Mouse (Mus musculus) embryonic facial prominence, embryonic 10.5 days (tissue): ENCODE measurements around the gene Pvr. TPM values are rescaled to one million over a fixed set of nuclear protein-coding genes. Genes with fewer than 3 reads are reported as not detected.

Experiments used
- DNase-seq: peaks from one replicate; pipeline ENCODE4 v3.0.0-alpha.2; 2017; ENCODE audit warnings: low spot score
- H3K27ac ChIP-seq: fragments of 300-500 bp; sonication (generic); replicated peaks from 2 replicates; pipeline ENCODE4 v1.5.1; 2016; ENCODE audit warnings: mild to moderate bottlenecking
- H3K27me3 ChIP-seq: fragments of 300-500 bp; sonication (generic); replicated peaks from 2 replicates; pipeline ENCODE4 v1.6.1; 2016; ENCODE audit warnings: low read depth, mild to moderate bottlenecking; ENCODE audit not compliant: poor library complexity, severe bottlenecking
- H3K36me3 ChIP-seq: fragments of 300-500 bp; sonication (generic); replicated peaks from 2 replicates; pipeline ENCODE4 v1.6.1; 2016; ENCODE audit warnings: mild to moderate bottlenecking, moderate library complexity
- H3K4me1 ChIP-seq: fragments of 300-500 bp; sonication (generic); 2 replicates; pipeline ENCODE4 v1.6.1; 2016
- H3K4me3 ChIP-seq: fragments of 300-500 bp; sonication (generic); 2 replicates; pipeline ENCODE4 v1.5.1; 2016; ENCODE audit warnings: mild to moderate bottlenecking, moderate library complexity
- H3K9me3 ChIP-seq: fragments of 300-500 bp; sonication (generic); 2 replicates; pipeline ENCODE4 v1.6.1; 2016; ENCODE audit warnings: mild to moderate bottlenecking
- WGBS: fragments of 180-500 bp; shearing (Covaris S2); methylation state at CpG from one replicate; pipeline ENCODE4 v1.1.7; 2016; 5-methylcytosine and 5-hydroxymethylcytosine counted together
- polyA plus RNA-seq: library from polyadenylated mRNA; unstranded; fragments of >200 nt; fragmentation: Nextera tagmentation; extraction: Ambion mirVana; gene quantifications from 2 replicates; pipeline ENCODE4 v1.2.1, GENCODE M21; 2016

Gene Pvr
- polyA plus RNA-seq, 1 experiment from 2014 or later, result 8.2 TPM

DNA sequence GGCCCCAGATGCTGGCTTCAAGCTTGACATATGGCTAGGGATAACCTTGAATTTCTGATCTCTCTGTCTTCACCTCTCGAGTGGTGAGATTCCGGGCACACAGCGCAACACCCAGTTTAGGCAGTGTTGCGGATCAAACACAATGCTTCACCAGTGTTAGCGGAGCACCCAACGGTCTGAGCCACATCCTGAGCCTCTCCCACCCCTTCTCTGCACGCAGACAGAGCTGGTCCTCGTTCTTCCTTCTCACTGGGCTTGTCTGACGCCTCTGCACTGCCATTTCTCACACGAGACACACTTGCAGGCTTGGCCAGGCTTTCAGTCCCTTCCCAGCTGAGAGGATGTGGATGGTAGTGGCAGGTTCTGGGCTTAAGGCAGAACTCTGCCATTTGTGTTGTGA lies 61.2 kb downstream of the Pvr start:
- H3K36me3 ChIP-seq, result no peaks in the 10 kb centered on the region
- peaks cover 10% of the 10 kb centered on the region; the same call in 1 of the 2 replicates for H3K27me3 ChIP-seq
- no peak overlapping the region for H3K27ac ChIP-seq
- H3K4me3 ChIP-seq, result no peak overlapping the region
- no peak for DNase-seq
- H3K9me3 ChIP-seq, result 0 out of 2 replicates have a peak, but pooled peaks cover 5% of the 10 kb centered on the region
- H3K4me1 ChIP-seq, result no peaks in the 10 kb centered on the region
- 79% methylated on average over 10 of the region's 10 CpGs for WGBS

DNA sequence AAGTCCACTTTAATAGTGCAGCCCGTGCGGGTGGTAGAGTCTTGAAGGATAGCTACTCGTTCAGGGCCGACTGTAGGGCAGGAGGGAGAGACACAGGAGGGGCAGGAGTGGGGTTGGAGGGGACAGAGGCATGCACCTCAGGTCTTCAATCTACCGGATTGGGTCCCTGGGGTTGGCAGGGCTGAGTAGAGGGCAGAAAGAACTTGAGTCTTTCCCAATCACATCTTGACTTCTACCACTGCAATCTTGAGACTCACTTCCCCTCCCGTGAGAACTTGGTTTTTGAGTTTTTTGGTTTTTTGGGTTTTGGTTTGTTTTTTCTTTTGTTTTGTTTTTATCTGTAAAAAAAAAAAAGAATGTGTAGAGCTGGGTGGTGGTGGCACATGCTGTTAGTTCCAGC lies 64.7 kb downstream of the Pvr start:
- DNase-seq, result no peak
- H3K9me3 ChIP-seq, result 0 out of 2 replicates have a peak, but pooled peaks cover 5% of the 10 kb centered on the region
- peaks cover 26% of the 10 kb centered on the region for H3K27me3 ChIP-seq
- H3K27ac ChIP-seq, result no peak overlapping the region
- H3K4me3 ChIP-seq, result no peak overlapping the region
- WGBS, result 85% methylated on average over 6 of the region's 6 CpGs
- H3K36me3 ChIP-seq, result no peaks in the 10 kb centered on the region
- H3K4me1 ChIP-seq, result peaks cover 6% of the 10 kb centered on the region; the same call in 1 of the 2 replicates

DNA sequence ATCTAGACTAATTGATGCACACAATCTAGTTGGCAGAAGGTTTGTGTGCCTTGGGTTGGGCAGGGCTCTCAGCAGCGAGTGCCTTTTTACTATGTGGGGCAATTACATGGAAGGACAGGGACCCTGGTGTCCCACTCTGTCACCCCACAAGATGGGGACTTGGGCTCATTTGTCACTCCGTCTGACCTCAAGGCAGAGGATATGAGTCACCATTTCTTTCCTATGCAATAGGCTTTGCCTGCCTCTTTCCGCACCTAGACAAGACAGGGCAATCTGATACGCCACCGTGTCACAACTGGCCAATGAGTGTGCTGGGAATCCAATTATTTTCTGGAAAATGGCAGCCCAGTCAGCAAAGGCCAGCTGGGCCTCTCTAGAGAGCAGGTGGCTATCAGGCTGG lies 65.3 kb downstream of the Pvr start:
- Histone ChIP-seq H3K36me3 (no peaks in the 10 kb centered on the region), H3K9me3 (0 out of 2 replicates have a peak, but pooled peaks cover 5% of the 10 kb centered on the region), H3K4me1 (peaks cover 6% of the 10 kb centered on the region; the same call in 1 of the 2 replicates), H3K27me3 (peaks cover 31% of the 10 kb centered on the region), H3K27ac (no peak overlapping the region), H3K4me3 (no peak overlapping the region)
- no peak for DNase-seq
- 87% methylated on average over 5 of the region's 5 CpGs for WGBS

Other genes with a start within 250 kb of the Pvr start
- 0.29 and 0.47 TPM in 2 replicates for gene Apoc2, start 243.2 kb downstream of the Pvr start, polyA plus RNA-seq
- gene Gm44805, start 239.7 kb downstream of the Pvr start, polyA plus RNA-seq, result not detected in 2 replicates
- 0.09 TPM in 1 of 2 replicates, not detected in the other for gene Apoc4, start 239.7 kb downstream of the Pvr start, polyA plus RNA-seq
- gene Apoc1, start 228.5 kb downstream of the Pvr start, polyA plus RNA-seq, result 3.6 and 4.7 TPM in 2 replicates
- 135 and 168 TPM in 2 replicates for gene Apoe, start 222.0 kb downstream of the Pvr start, polyA plus RNA-seq
- gene Tomm40, start 205.7 kb downstream of the Pvr start, polyA plus RNA-seq, result 216 and 221 TPM in 2 replicates
- 110 TPM in 2 replicates for gene Nectin2, start 170.7 kb downstream of the Pvr start, polyA plus RNA-seq
- 68.3 and 79.4 TPM in 2 replicates for gene Bcam, start 150.1 kb downstream of the Pvr start, polyA plus RNA-seq
- 1.9 and 2.9 TPM in 2 replicates for gene Cblc, start 124.4 kb downstream of the Pvr start, polyA plus RNA-seq
- gene Bcl3, start 98.4 kb downstream of the Pvr start, polyA plus RNA-seq, result 1.7 TPM in 2 replicates
- not detected in 2 replicates for gene Gm19345, start 69.2 kb downstream of the Pvr start, polyA plus RNA-seq
- gene Ceacam16, start 59.9 kb downstream of the Pvr start, polyA plus RNA-seq, result not detected in 2 replicates
- not detected in 2 replicates for gene Ceacam19, start 33.2 kb downstream of the Pvr start, polyA plus RNA-seq
- 0.21 TPM in 1 of 2 replicates, not detected in the other for gene Igsf23, start 29.6 kb upstream of the Pvr start, polyA plus RNA-seq
- not detected in 2 replicates for gene Ceacam20, start 44.3 kb upstream of the Pvr start, polyA plus RNA-seq
- not detected in 2 replicates for gene Nlrp9b, start 70.3 kb upstream of the Pvr start, polyA plus RNA-seq
- gene Vmn1r91, start 178.5 kb upstream of the Pvr start, polyA plus RNA-seq, result not detected in 2 replicates
- gene Gm16442, start 201.4 kb upstream of the Pvr start, polyA plus RNA-seq, result not detected in 2 replicates
- gene Vmn1r93, start 217.9 kb upstream of the Pvr start, polyA plus RNA-seq, result not detected in 2 replicates
- gene Vmn1r94, start 247.2 kb upstream of the Pvr start, polyA plus RNA-seq, result not detected in 2 replicates